ENCODE assay signal across 7 mouse cellular contexts in genomic region chr11:120721124-120722066, GRCm38 (mm10). TPM values are rescaled to one million over a fixed set of nuclear protein-coding genes. Genes with fewer than 3 reads are reported as not detected.
DNase-seq lines count a peak whose midpoint lies in the region; ATAC-seq and TF ChIP-seq lines count a peak whose summit lies in the region.

Gene Rac3, plus strand, starts transcription at chr11:120721470.

- peak within 1 kb of the TSS; percentile 99 for H3K4me2 ChIP-seq in embryonic facial prominence, embryonic 14.5 days (ENCODE audit: low read depth, low read length)
- peak within 1 kb of the TSS; percentile 98 for H3K4me2 ChIP-seq in lung, embryonic 16.5 days (ENCODE audit: low read depth, low read length)

- no peaks in the 10 kb centered on the region for H3K27me3 ChIP-seq in embryonic facial prominence, embryonic 14.5 days (replicated peaks; ENCODE audit: control insufficient read depth, insufficient read depth, low read length)
- H3K27me3 ChIP-seq in hindbrain, embryonic 10.5 days (ENCODE audit: insufficient read depth, poor library complexity, severe bottlenecking): peaks cover 48% of the 10 kb centered on the region
- peaks cover 4% of the 10 kb centered on the region for H3K27me3 ChIP-seq in lung, embryonic 16.5 days (ENCODE audit: control insufficient read depth, insufficient read depth, low read depth, low read length)

- no peaks in the 10 kb centered on the region for H3K9me3 ChIP-seq in ES-E14 (ENCODE audit: control insufficient read depth, insufficient read depth, low read depth, low read length)
- no peaks in the 10 kb centered on the region for H3K9me3 ChIP-seq in embryonic facial prominence, embryonic 14.5 days (ENCODE audit: control insufficient read depth, low read length)
- no peaks in the 10 kb centered on the region for H3K9me3 ChIP-seq in hindbrain, embryonic 10.5 days
- H3K9me3 ChIP-seq in lung, embryonic 16.5 days (ENCODE audit: control insufficient read depth, low read length): no peaks in the 10 kb centered on the region

- no peak within 1 kb of the TSS for H3K27ac ChIP-seq in ES-E14 (ENCODE audit: insufficient read depth, low read depth, low read length, poor library complexity, severe bottlenecking)
- 0 out of 2 replicates have a peak within 1 kb of the TSS, but pooled peaks have one; percentile 22 for H3K27ac ChIP-seq in embryonic facial prominence, embryonic 14.5 days (replicated peaks; ENCODE audit: low read depth, low read length)
- H3K27ac ChIP-seq in hindbrain, embryonic 10.5 days: peak within 1 kb of the TSS; percentile 87
- H3K27ac ChIP-seq in lung, embryonic 16.5 days (ENCODE audit: low read length): peak within 1 kb of the TSS; percentile 66

- under 1% methylated on average over 22 of the region's 90 CpGs for WGBS in embryonic facial prominence, embryonic 14.5 days
- under 1% methylated on average over 90 of the region's 90 CpGs for WGBS in hindbrain, embryonic 10.5 days
- under 1% methylated on average over 83 of the region's 90 CpGs for WGBS in lung, embryonic 16.5 days

- peak within 1 kb of the TSS; percentile 59 to 68 for H3K4me3 ChIP-seq in ES-E14 (ENCODE audit: insufficient read depth in 1 of 2, low read depth in 1 of 2, low read length in 2 of 2, poor library complexity in 1 of 2, severe bottlenecking in 1 of 2)
- peak within 1 kb of the TSS; percentile 67 for H3K4me3 ChIP-seq in embryonic facial prominence, embryonic 14.5 days (ENCODE audit: low read depth, low read length)
- peak within 1 kb of the TSS; percentile 73 for H3K4me3 ChIP-seq in hindbrain, embryonic 10.5 days
- peak within 1 kb of the TSS; percentile 67 for H3K4me3 ChIP-seq in lung, embryonic 16.5 days (ENCODE audit: low read length)

- peaks cover 26% of the 10 kb centered on the region for H3K36me3 ChIP-seq in ES-E14 (ENCODE audit: control insufficient read depth, insufficient read depth, low read length, poor library complexity, severe bottlenecking)
- H3K36me3 ChIP-seq in embryonic facial prominence, embryonic 14.5 days (ENCODE audit: control insufficient read depth, insufficient read depth, low read length): peaks cover 39% of the 10 kb centered on the region
- H3K36me3 ChIP-seq in hindbrain, embryonic 10.5 days: peaks cover 48% of the 10 kb centered on the region
- peaks cover 17% of the 10 kb centered on the region for H3K36me3 ChIP-seq in lung, embryonic 16.5 days (ENCODE audit: control insufficient read depth, insufficient read depth, low read length)

- peak; percentile 86 for ATAC-seq in embryonic facial prominence, embryonic 14.5 days (ENCODE audit: low read depth)
- peak; percentile 80 for ATAC-seq in lung, embryonic 16.5 days (ENCODE audit: low read depth)

- DNase-seq in ES-E14 (ENCODE audit: low read depth, low spot score): no peak
- DNase-seq in adrenal gland, postnatal 14 days: peak; percentile 80
- peak; percentile 86 for DNase-seq in embryonic facial prominence, embryonic 14.5 days (ENCODE audit: low spot score)
- DNase-seq in hindbrain, embryonic 10.5 days (ENCODE audit: low spot score): peak; percentile 82
- peak; percentile 79 to 88 for DNase-seq in layer of hippocampus, postnatal 10 days (ENCODE audit: low spot score in 2 of 2)
- peak; percentile 61 for DNase-seq in ovary, postnatal 14 days (ENCODE audit: low spot score)

- peaks cover 0 to 5% of the 10 kb centered on the region in 2 experiments; a peak in 2 of 4 replicates for H3K4me1 ChIP-seq in ES-E14 (ENCODE audit: control insufficient read depth in 2 of 2, insufficient read depth in 2 of 2, low read length in 2 of 2, poor library complexity in 1 of 2)
- peaks cover 13% of the 10 kb centered on the region for H3K4me1 ChIP-seq in embryonic facial prominence, embryonic 14.5 days (ENCODE audit: control insufficient read depth, insufficient read depth, low read length)
- peaks cover 29% of the 10 kb centered on the region for H3K4me1 ChIP-seq in hindbrain, embryonic 10.5 days (replicated peaks)
- peaks cover 21% of the 10 kb centered on the region for H3K4me1 ChIP-seq in lung, embryonic 16.5 days (replicated peaks; ENCODE audit: control insufficient read depth, insufficient read depth, low read length)

- H3K9ac ChIP-seq in ES-E14 (ENCODE audit: insufficient read depth, low read depth, low read length, poor library complexity, severe bottlenecking): peak within 1 kb of the TSS; percentile 56
- H3K9ac ChIP-seq in embryonic facial prominence, embryonic 14.5 days (ENCODE audit: low read depth, low read length): peak within 1 kb of the TSS; percentile 77
- H3K9ac ChIP-seq in lung, embryonic 16.5 days (ENCODE audit: low read length): peak within 1 kb of the TSS; percentile 76

- in situ Hi-C loops in ES-E14 (cut with MboI; ENCODE audit: low sequenced_read_pairs in 2 of 2, unreplicated experiment in 2 of 2): no loop called here

TF ChIP-seq in ES-E14, 5 proteins besides CTCF, POLR2A, EP300 and RAD21:
- TF ChIP-seq HCFC1 (IDR thresholded peaks at IDR 0.05; ENCODE audit: borderline replicate concordance, insufficient read depth, low read length): no peak
- no peak for TF ChIP-seq ZC3H11A (IDR thresholded peaks at IDR 0.05; ENCODE audit: borderline replicate concordance, low read depth, low read length)
- TF ChIP-seq ZNF384 (IDR thresholded peaks at IDR 0.05; ENCODE audit: low read depth, low read length): no peak
- TF ChIP-seq CHD2 (IDR thresholded peaks at IDR 0.05; ENCODE audit: low read depth, low read length): no peak
- TF ChIP-seq MAFK (IDR thresholded peaks at IDR 0.05; ENCODE audit: insufficient read depth, low read depth, low read length): no peak

RNA-seq across cellular contexts. Expression of gene Rac3, which starts in this region (rescaled TPM):
- total RNA-seq in ES-E14 (2012; rRNA removed): 20.1 and 34.3 TPM in 2 replicates
- total RNA-seq in adrenal gland, postnatal 14 days (2021): 3.2 and 5.3 TPM in 2 replicates
- 16.5 and 16.6 TPM in 2 replicates for polyA plus RNA-seq in embryonic facial prominence, embryonic 14.5 days (2014; fragmentation: Nextera tagmentation; extraction: Ambion mirVana)
- 31.0 and 58.2 TPM in 2 replicates for polyA plus RNA-seq in hindbrain, embryonic 10.5 days (2016; fragmentation: Nextera tagmentation; extraction: Ambion mirVana)
- total RNA-seq in layer of hippocampus, postnatal 10 days (2021): 100 to 1,000 TPM; 247 to 249 TPM
- 53.5 and 54.2 TPM in 2 replicates for polyA plus RNA-seq in lung, embryonic 16.5 days (2015; fragmentation: Nextera tagmentation; extraction: Ambion mirVana)
